Mouse (Mus musculus): ENCODE data around the gene Tcf7l2. TPM values are rescaled to one million over a fixed set of nuclear protein-coding genes. Genes with fewer than 3 reads are reported as not detected.

Gene Tcf7l2
- total and polyA plus RNA-seq, 3 experiments, result 2.3 to 16.9 (median 13.0) TPM

DNA sequence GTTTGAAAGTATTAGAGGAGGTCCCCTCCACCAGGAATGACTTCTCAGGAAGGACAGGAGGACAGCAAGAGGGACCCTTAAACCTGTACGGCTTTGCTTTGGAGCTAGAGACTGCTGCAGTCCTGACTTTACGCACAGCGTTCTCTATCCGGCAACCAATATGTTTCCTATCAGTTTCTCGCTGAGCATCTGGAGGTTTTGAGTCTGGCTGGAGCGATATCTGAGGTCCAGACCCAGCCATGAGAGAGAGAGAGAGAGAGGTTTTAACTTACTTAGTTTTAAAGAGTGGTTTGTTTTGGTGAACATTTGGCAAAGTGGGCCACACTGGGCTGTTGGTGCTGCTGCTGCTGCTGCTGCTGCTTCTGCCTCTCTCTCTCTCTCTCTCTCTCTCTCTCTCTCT is 7.2 kb downstream of the Tcf7l2 start:
- DNase-seq (ENCODE audit: low spot score), result no peak
- Histone ChIP-seq H3K36me3 (replicated peaks) (no peaks in the 10 kb centered on the region), H3K27me3 (ENCODE audit: insufficient read depth, low read length) (peaks cover 34% of the 10 kb centered on the region), H3K4me1 (ENCODE audit: insufficient read depth, low read depth, low read length) (peaks cover 6% of the 10 kb centered on the region), H3K9me3 (replicated peaks) (no peaks in the 10 kb centered on the region; the same call in 1 of the 2 replicates), H3K4me3 (ENCODE audit: low read depth, low read length) (no peak overlapping the region)
- TF ChIP-seq TAL1 (conservative IDR thresholded peaks at IDR 0.05; ENCODE audit: low read depth, low read length), result no peak
- no peak for TF ChIP-seq CTCF (IDR thresholded peaks at IDR 0.05; ENCODE audit: low read depth, low read length)
- TF ChIP-seq GATA1 (IDR thresholded peaks at IDR 0.05; ENCODE audit: borderline replicate concordance, low read length), result no peak
- ATAC-seq (ENCODE audit: extremely low read depth, insufficient number of reproducible peaks, low FRiP score, poor library complexity, severe bottlenecking), result no peak

DNA sequence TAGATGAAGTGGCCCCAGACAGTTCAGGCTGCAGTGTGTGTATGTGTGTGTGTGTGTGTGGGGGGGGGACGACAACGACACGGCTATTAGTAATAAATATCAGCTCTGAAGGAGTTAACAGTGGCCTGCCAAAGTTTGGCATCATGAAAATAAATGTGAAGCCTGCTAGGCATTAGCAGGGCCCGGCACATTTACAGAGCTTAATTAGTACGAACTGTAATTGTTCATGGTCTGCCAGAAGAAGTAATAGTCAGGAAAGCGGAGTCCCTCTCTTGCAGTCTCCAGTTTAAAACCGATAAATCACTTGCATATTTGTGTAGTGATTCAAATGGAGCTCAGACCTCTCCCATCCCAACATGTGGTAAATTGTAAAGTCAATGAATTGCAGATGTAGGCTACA is 7.9 kb downstream of the Tcf7l2 start:
- no peak for ATAC-seq (ENCODE audit: extremely low read depth, insufficient number of reproducible peaks, low FRiP score, poor library complexity, severe bottlenecking)

DNA sequence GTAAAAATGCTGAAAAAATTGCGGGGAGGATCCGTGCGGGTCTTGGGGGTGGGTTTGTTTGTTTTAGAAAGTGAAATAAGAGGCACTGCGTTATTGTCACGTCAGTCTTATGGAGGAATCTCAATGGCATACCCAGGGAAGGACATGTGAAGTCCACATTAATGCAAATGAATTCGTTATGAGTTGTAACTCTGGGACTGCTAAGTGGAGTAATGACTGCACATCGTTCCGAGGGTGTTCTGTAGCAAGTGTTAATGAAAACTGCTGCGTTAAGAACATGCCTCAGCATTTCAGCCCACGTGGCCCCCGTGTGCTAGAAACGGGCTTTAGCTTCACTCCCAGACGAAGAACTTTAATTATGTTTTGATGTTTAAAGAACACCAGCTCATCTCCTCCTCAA is 8.4 kb downstream of the Tcf7l2 start:
- TF ChIP-seq CTCF (IDR thresholded peaks at IDR 0.05; ENCODE audit: low read depth, low read length) (no peak), GATA2 (IDR thresholded peaks at IDR 0.05; ENCODE audit: borderline replicate concordance, low read depth, low read length) (no peak), TAL1 (conservative IDR thresholded peaks at IDR 0.05; ENCODE audit: low read depth, low read length) (no peak), POLR2AphosphoS5 (IDR thresholded peaks at IDR 0.05; ENCODE audit: insufficient replicate concordance, low read depth, low read length) (no peak), GATA1 (IDR thresholded peaks at IDR 0.05; ENCODE audit: borderline replicate concordance, low read length) (no peak)
- Histone ChIP-seq H3K9me3 (replicated peaks) (no peaks in the 10 kb centered on the region), H3K27me3 (ENCODE audit: insufficient read depth, low read length) (peaks cover 22% of the 10 kb centered on the region), H3K4me1 (ENCODE audit: insufficient read depth, low read depth, low read length) (no peaks in the 10 kb centered on the region), H3K4me3 (ENCODE audit: low read depth, low read length) (no peak overlapping the region), H3K36me3 (replicated peaks) (no peaks in the 10 kb centered on the region)
- ATAC-seq (ENCODE audit: extremely low read depth, insufficient number of reproducible peaks, low FRiP score, poor library complexity, severe bottlenecking) (no peak), DNase-seq (ENCODE audit: low spot score) (no peak)

More for the DNA sequence above, 7.9 kb downstream of the Tcf7l2 start:
- TF ChIP-seq GATA1 (IDR thresholded peaks at IDR 0.05; ENCODE audit: borderline replicate concordance, low read length), result no peak
- TF ChIP-seq CTCF (IDR thresholded peaks at IDR 0.05; ENCODE audit: low read depth, low read length), result no peak
- no peak for TF ChIP-seq TAL1 (conservative IDR thresholded peaks at IDR 0.05; ENCODE audit: low read depth, low read length)
- no peak for TF ChIP-seq POLR2AphosphoS5 (IDR thresholded peaks at IDR 0.05; ENCODE audit: insufficient replicate concordance, low read depth, low read length)
- TF ChIP-seq GATA2 (IDR thresholded peaks at IDR 0.05; ENCODE audit: borderline replicate concordance, low read depth, low read length), result no peak
- Histone ChIP-seq H3K36me3 (replicated peaks) (no peaks in the 10 kb centered on the region), H3K27me3 (ENCODE audit: insufficient read depth, low read length) (peaks cover 27% of the 10 kb centered on the region), H3K4me1 (ENCODE audit: insufficient read depth, low read depth, low read length) (no peaks in the 10 kb centered on the region), H3K9me3 (replicated peaks) (no peaks in the 10 kb centered on the region), H3K4me3 (ENCODE audit: low read depth, low read length) (no peak overlapping the region)
- no peak for DNase-seq (ENCODE audit: low spot score)

DNA sequence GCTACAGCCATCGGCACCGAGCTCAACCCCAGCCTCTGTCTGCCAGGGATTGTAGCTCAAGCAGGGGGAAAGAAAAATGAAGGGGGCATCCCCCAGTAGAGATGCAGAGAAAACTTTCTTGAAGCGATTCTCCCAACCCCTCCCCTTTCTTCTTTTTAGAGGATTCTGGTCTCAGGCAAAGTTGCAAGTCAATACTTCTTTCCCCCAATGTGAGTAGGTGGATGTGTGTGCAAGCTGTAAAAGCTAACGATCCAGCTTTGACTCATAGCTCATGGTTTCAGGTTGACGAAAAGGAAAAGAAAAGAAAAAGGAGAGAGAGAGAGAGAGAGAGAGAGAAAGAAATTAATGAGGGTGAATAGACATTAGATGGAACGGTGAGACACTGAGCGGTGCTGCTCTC is 8.8 kb downstream of the Tcf7l2 start:
- no peak overlapping the region for H3K4me3 ChIP-seq (ENCODE audit: low read depth, low read length)
- no peaks in the 10 kb centered on the region for H3K9me3 ChIP-seq (replicated peaks)
- TF ChIP-seq GATA1 (IDR thresholded peaks at IDR 0.05; ENCODE audit: borderline replicate concordance, low read length), result no peak
- no peak for TF ChIP-seq CTCF (IDR thresholded peaks at IDR 0.05; ENCODE audit: low read depth, low read length)
- TF ChIP-seq GATA2 (IDR thresholded peaks at IDR 0.05; ENCODE audit: borderline replicate concordance, low read depth, low read length), result no peak
- no peak for TF ChIP-seq TAL1 (conservative IDR thresholded peaks at IDR 0.05; ENCODE audit: low read depth, low read length)
- no peak for TF ChIP-seq POLR2AphosphoS5 (IDR thresholded peaks at IDR 0.05; ENCODE audit: insufficient replicate concordance, low read depth, low read length)
- H3K36me3 ChIP-seq (replicated peaks), result no peaks in the 10 kb centered on the region
- DNase-seq (ENCODE audit: low spot score) (no peak), ATAC-seq (ENCODE audit: extremely low read depth, insufficient number of reproducible peaks, low FRiP score, poor library complexity, severe bottlenecking) (no peak)
- H3K4me1 ChIP-seq (ENCODE audit: insufficient read depth, low read depth, low read length), result no peaks in the 10 kb centered on the region
- H3K27me3 ChIP-seq (ENCODE audit: insufficient read depth, low read length), result peaks cover 18% of the 10 kb centered on the region

DNA sequence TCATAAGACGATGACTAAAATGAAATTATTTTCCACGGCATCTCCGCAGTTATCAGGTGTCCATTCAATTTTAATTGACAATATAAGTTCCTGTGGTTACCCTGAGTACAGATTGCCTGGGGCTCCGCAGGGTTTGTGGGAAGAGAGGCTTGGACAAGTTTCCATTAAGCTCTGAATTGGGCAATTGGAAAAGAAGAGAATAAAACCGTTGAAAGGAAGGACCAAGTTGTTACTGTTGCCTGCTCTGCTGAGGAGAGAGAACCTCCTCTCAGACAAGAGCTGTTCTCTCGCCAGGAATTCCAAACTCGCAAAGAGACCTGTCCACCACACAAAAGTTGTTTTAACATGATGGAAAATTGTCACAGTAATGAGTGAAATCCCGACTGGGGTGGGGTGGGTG is 11.2 kb downstream of the Tcf7l2 start:
- H3K4me1 ChIP-seq (ENCODE audit: insufficient read depth, low read depth, low read length), result no peaks in the 10 kb centered on the region
- TF ChIP-seq GATA1 (IDR thresholded peaks at IDR 0.05; ENCODE audit: borderline replicate concordance, low read length), result no peak
- H3K27me3 ChIP-seq (ENCODE audit: insufficient read depth, low read length), result peaks cover 20% of the 10 kb centered on the region
- ATAC-seq (ENCODE audit: extremely low read depth, insufficient number of reproducible peaks, low FRiP score, poor library complexity, severe bottlenecking), result no peak
- H3K36me3 ChIP-seq (replicated peaks), result no peaks in the 10 kb centered on the region
- no peaks in the 10 kb centered on the region for H3K9me3 ChIP-seq (replicated peaks)
- no peak overlapping the region for H3K4me3 ChIP-seq (ENCODE audit: low read depth, low read length)
- DNase-seq (ENCODE audit: low spot score), result no peak

DNA sequence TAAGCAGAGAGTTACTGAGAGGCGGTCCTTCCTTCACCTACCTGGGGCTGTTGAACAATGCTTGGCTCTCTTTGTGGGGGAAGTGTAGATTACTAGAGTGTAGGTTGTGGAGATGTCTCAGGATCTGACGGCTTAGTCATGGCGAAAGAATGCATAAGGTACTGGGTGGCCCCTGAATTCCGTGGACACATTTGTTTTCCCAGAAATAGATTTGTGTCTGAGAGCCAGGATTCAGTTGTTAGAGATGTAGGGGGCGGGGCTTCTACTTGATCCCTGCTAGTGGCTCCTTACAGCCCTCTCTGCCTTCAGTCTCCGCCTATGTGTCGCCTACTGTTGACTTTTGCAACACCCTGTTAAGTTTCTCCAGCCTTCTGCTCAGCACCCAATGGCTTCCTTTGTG is 12.7 kb downstream of the Tcf7l2 start:
- no peak for TF ChIP-seq CTCF (IDR thresholded peaks at IDR 0.05; ENCODE audit: low read depth, low read length)
- no peak for TF ChIP-seq GATA2 (IDR thresholded peaks at IDR 0.05; ENCODE audit: borderline replicate concordance, low read depth, low read length)
- TF ChIP-seq GATA1 (IDR thresholded peaks at IDR 0.05; ENCODE audit: borderline replicate concordance, low read length), result no peak
- TF ChIP-seq POLR2AphosphoS5 (IDR thresholded peaks at IDR 0.05; ENCODE audit: insufficient replicate concordance, low read depth, low read length), result no peak
- TF ChIP-seq TAL1 (conservative IDR thresholded peaks at IDR 0.05; ENCODE audit: low read depth, low read length), result no peak
- ATAC-seq (ENCODE audit: extremely low read depth, insufficient number of reproducible peaks, low FRiP score, poor library complexity, severe bottlenecking) (no peak), DNase-seq (ENCODE audit: low spot score) (no peak)
- Histone ChIP-seq H3K36me3 (replicated peaks) (no peaks in the 10 kb centered on the region), H3K27me3 (ENCODE audit: insufficient read depth, low read length) (peaks cover 20% of the 10 kb centered on the region; the same call in 1 of the 2 replicates), H3K9me3 (replicated peaks) (no peaks in the 10 kb centered on the region), H3K4me3 (ENCODE audit: low read depth, low read length) (no peak overlapping the region), H3K4me1 (ENCODE audit: insufficient read depth, low read depth, low read length) (no peaks in the 10 kb centered on the region)

DNA sequence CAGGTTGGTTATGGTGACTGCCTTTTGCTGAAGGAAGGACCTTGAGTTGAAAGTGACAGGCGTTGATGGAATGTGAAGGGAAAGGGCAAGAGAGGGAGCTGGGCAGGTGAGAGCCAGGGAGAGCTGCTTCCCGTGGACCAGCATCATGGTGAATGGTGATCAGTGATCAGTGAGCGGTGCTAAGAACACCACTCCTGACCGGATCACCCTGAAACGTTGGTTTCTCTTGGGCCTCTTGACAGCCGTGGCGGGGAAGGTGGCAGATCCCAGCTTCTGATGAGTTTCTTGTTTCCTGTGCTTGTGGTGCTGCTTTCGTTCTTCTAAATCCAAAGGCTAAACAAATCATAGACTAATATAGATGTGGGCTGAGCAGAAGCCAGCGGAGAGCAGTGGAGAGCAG is 13.8 kb downstream of the Tcf7l2 start:
- no peaks in the 10 kb centered on the region for H3K4me1 ChIP-seq (ENCODE audit: insufficient read depth, low read depth, low read length)
- H3K9me3 ChIP-seq (replicated peaks), result no peaks in the 10 kb centered on the region
- no peak overlapping the region for H3K4me3 ChIP-seq (ENCODE audit: low read depth, low read length)
- no peak for DNase-seq (ENCODE audit: low spot score)
- no peak for TF ChIP-seq POLR2AphosphoS5 (IDR thresholded peaks at IDR 0.05; ENCODE audit: insufficient replicate concordance, low read depth, low read length)
- no peaks in the 10 kb centered on the region for H3K36me3 ChIP-seq (replicated peaks)
- no peak for ATAC-seq (ENCODE audit: extremely low read depth, insufficient number of reproducible peaks, low FRiP score, poor library complexity, severe bottlenecking)
- peaks cover 15% of the 10 kb centered on the region; the same call in 1 of the 2 replicates for H3K27me3 ChIP-seq (ENCODE audit: insufficient read depth, low read length)

All from G1E (cell line).